Mouse (Mus musculus) Patski (cell line): Measurements from ENCODE around the gene Mymk. TPM values are rescaled to one million over a fixed set of nuclear protein-coding genes. Genes with fewer than 3 reads are reported as not detected.
A peak's percentile ranks its signal among the peaks of the same experiment; 100 is the strongest.

Experiments used
- ATAC-seq: fragments of 100-300 bp; one replicate; pipeline ENCODE4 v1.8.0; 2021
- CTCF ChIA-PET: fragments of 350-600 bp; sonication (Branson Sonifier 250); formaldehyde crosslinking; loops from one replicate; lab custom pipeline; 2022; ENCODE audit warnings: inconsistent platforms; lab: Charles Lee
- POLR2A ChIA-PET: fragments of 350-600 bp; sonication (Branson Sonifier 250); formaldehyde crosslinking; loops from one replicate; lab custom pipeline; 2022; ENCODE audit warnings: antibody characterized with exemption, inconsistent platforms; lab: Charles Lee
- DNase-seq: peaks from one replicate; pipeline ENCODE4 v3.0.0-alpha.2; 2011; ENCODE audit warnings: low read depth, low spot score
- H3K27me3 ChIP-seq: fragments of 371-371 bp; one replicate; pipeline ENCODE4 v1.5.1; 2021
- CTCF ChIP-seq: fragments of 100-300 bp; IDR thresholded peaks from one replicate; pipeline ENCODE4 v1.5.1; 2021
- in situ Hi-C: fragments of 300-500 bp; cut with MboI; formaldehyde crosslinking; loops from 3 replicates; pipeline ENCODE4 v1.11.1; 2018; ENCODE audit warnings: low pct_unique_long_range_greater_than_20kb, mixed read lengths
- polyA plus RNA-seq: library from polyadenylated mRNA; unstranded; gene quantifications from one replicate; pipeline ENCODE4 v1.2.3, GENCODE M21; 2021

The Mymk gene
- polyA plus RNA-seq, 1 experiment from 2014 or later = 0.22 TPM

GRCm38 (mm10) chr2:27097241-27097656 lies 25.3 kb upstream of the Mymk start:
- ChIA-PET CTCF (interaction anchor here (1.7 kb wide), 1 partner anchor 19 kb away, joined by 5 read pairs; the partner anchor contains the start of gene Adamtsl2), POLR2A (no interaction called here)
- TF ChIP-seq CTCF = no peak
- ATAC-seq (peak; percentile 37), DNase-seq (no peak)
- in situ Hi-C loops = no loop called here
- H3K27me3 ChIP-seq = peaks cover 4% of the 10 kb centered on the region

- in situ Hi-C loops = no loop called here
- H3K27me3 ChIP-seq = peaks cover 4% of the 10 kb centered on the region
- ChIA-PET CTCF (interaction anchor here (1.7 kb wide), 1 partner anchor 18 kb away, joined by 5 read pairs; the partner anchor contains the start of gene Adamtsl2), POLR2A (no interaction called here)
- TF ChIP-seq CTCF = no peak
- DNase-seq (no peak), ATAC-seq (peak; percentile 41)
Observed at GRCm38 (mm10) chr2:27096341-27096981, 24.5 kb upstream of the Mymk start.

GRCm38 (mm10) chr2:27095178-27095577 lies 23.2 kb upstream of the Mymk start:
- no peak for ATAC-seq
- peaks cover 9% of the 10 kb centered on the region for H3K27me3 ChIP-seq
- no peak for DNase-seq
- TF ChIP-seq CTCF = no peak
- POLR2A ChIA-PET = no interaction called here
- in situ Hi-C loops = no loop called here
- CTCF ChIA-PET = no interaction called here

- H3K27me3 ChIP-seq = peaks cover 12% of the 10 kb centered on the region
- ChIA-PET POLR2A (no interaction called here), CTCF (no interaction called here)
- DNase-seq = no peak
- no peak for TF ChIP-seq CTCF
- ATAC-seq = no peak
- in situ Hi-C loops = no loop called here
Observed at GRCm38 (mm10) chr2:27089238-27089637, 17.3 kb upstream of the Mymk start.

DNA sequence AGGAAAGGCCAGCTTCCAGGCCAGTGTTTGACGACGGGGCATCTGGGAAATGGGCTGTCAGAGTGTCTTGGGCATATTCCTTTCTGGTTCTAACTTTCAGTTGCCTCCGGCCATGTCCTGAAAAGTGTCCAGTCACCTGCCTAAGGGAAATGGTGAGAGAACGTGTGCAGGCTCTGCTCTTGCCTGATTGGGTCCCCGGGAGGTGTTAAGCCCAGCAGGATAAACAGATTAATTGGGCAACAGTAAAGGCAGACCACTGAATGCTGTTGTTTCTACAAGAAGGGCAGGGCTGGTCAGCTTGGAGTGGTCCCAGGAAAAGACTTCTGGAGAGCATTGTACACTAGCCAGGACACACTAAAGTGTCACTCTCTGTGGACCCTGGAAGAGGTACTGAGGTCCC lies 16.7 kb upstream of the Mymk start:
- CTCF ChIA-PET = no interaction called here
- H3K27me3 ChIP-seq = peaks cover 14% of the 10 kb centered on the region
- DNase-seq = no peak
- in situ Hi-C loops = no loop called here
- ATAC-seq = no peak
- TF ChIP-seq CTCF = no peak
- POLR2A ChIA-PET = no interaction called here

DNA sequence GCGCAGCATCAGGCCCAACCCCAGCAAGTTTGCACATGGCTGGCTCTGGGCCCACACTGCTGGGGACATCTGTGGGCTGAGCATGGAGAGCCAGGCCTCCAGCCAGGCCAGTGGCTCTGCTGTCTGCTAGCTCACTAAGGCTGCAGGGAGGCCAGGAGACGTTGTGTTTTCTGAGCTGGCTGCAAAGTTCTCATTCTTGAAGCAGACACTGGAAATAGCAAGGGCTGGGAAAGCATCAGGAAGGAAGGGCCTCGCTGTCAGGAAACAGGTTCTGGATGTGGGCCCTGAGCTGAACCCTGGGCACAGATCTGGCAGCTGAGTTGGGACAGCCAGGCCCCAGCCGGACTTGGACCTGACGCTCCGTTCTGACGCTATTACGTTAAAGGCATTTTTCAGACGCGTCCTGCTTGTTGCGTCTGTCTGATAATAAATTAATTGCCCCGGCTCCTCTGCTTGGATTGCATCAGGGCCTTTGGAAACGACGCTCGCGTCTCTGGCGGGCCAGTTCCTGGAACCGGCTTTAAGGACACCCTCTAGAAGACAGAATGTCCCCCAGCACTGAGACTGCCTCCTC lies 16.2 kb upstream of the Mymk start:
- ATAC-seq (no peak), DNase-seq (no peak)
- in situ Hi-C loops = no loop called here
- peaks cover 17% of the 10 kb centered on the region for H3K27me3 ChIP-seq
- ChIA-PET CTCF (no interaction called here), POLR2A (no interaction called here)
- no peak for TF ChIP-seq CTCF

DNA sequence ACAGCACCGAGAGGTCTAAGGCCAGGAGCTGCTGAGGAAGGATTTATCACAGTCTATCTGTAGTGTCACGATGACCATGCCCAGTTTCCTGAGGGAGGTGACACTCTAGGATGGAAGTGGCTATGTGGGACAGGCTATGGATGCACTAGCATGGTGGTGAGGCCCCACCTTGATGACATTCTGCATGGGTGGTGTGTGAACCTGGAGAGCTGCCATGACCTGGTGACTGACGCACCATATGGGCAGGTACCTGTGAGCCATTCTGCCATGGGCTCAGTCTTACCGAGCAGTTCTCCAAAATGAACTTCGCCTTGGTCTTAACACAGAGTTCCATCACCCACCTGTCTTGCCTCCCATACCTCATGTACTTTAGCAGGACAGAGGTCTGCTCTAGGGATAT lies 15.6 kb upstream of the Mymk start:
- ATAC-seq (no peak), DNase-seq (no peak)
- in situ Hi-C loops = no loop called here
- H3K27me3 ChIP-seq = peaks cover 18% of the 10 kb centered on the region
- POLR2A ChIA-PET = no interaction called here
- no peak for TF ChIP-seq CTCF
- CTCF ChIA-PET = no interaction called here

DNA sequence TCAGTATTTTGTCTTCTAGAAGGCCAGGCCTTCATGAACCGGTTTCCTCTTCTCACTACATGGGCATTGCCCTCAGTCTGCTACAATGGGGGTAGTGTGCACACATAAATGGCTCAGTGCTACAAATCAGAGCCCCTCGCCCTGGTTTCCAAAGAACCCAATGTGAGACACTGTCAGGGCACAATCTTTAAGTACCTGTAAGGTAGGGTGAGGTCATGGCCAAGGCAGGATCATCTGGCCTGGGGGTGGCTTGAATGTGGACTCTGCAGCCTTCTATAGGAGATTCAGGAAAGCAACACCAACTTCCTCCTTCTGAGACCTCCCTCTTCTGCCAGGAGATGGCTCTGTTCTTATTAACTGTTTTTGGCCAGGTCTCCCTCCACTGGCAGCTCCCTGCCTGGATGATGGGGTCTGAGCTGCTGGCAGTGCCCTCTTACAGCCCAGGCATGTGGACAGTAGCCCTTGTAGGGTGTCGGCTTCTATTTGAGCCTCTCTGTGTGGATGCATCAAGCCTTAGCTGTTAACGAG lies 14.6 kb upstream of the Mymk start:
- DNase-seq (no peak), ATAC-seq (no peak)
- ChIA-PET POLR2A (no interaction called here), CTCF (interaction anchor here (0.8 to 1.2 kb wide), 2 partner anchors 11 to 150 kb away, joined by 3 read pairs; no protein-coding TSS in a partner anchor)
- in situ Hi-C loops = no loop called here
- TF ChIP-seq CTCF = no peak
- peaks cover 18% of the 10 kb centered on the region for H3K27me3 ChIP-seq

DNA sequence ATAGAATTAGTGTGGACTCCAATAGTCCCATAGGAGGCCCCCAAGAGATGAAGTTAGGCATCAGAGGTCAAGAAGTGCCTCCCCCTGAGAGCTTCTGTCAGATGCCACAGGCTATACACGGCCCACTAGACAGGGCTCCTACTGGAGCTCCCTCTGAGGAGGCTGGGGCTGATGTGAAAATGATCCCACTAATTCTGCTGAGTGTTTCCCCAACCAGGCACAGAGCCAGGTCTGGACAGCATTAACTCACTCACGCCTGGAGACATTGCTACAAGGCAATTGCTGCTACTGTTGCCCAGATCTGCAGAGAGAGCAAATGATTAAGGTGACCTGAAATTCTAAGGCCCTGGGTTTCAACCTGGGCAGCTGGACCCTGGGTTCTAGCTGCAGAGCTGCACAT lies 13.8 kb upstream of the Mymk start:
- peaks cover 17% of the 10 kb centered on the region for H3K27me3 ChIP-seq
- ATAC-seq = no peak
- DNase-seq = no peak
- CTCF ChIA-PET = interaction anchor here (1.2 kb wide), 1 partner anchor 151 kb away, joined by 3 read pairs; no protein-coding TSS in a partner anchor
- in situ Hi-C loops = no loop called here
- TF ChIP-seq CTCF = no peak
- POLR2A ChIA-PET = no interaction called here

DNA sequence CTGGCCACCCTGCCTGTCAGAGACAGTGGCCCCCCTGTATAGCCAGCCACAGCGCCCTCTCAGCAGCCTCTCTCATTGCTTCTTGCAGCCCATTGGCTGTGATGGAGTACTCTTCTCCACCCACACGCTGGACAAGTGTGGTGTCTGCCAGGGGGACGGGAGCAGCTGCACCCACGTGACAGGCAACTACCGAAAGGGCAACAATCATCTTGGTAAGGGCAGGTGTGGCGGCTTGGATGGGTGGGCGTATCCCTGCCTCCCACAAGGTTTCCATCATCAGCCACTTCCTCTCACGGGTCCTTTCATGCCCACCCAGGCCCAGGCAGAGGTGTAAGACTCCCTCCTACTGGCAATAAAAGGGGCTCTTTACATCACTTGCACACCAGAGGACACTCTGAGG lies 13.0 kb upstream of the Mymk start:
- in situ Hi-C loops = no loop called here
- ATAC-seq (no peak), DNase-seq (no peak)
- H3K27me3 ChIP-seq = peaks cover 17% of the 10 kb centered on the region
- ChIA-PET CTCF (no interaction called here), POLR2A (no interaction called here)
- TF ChIP-seq CTCF = no peak
